In the genomic region with DNA sequence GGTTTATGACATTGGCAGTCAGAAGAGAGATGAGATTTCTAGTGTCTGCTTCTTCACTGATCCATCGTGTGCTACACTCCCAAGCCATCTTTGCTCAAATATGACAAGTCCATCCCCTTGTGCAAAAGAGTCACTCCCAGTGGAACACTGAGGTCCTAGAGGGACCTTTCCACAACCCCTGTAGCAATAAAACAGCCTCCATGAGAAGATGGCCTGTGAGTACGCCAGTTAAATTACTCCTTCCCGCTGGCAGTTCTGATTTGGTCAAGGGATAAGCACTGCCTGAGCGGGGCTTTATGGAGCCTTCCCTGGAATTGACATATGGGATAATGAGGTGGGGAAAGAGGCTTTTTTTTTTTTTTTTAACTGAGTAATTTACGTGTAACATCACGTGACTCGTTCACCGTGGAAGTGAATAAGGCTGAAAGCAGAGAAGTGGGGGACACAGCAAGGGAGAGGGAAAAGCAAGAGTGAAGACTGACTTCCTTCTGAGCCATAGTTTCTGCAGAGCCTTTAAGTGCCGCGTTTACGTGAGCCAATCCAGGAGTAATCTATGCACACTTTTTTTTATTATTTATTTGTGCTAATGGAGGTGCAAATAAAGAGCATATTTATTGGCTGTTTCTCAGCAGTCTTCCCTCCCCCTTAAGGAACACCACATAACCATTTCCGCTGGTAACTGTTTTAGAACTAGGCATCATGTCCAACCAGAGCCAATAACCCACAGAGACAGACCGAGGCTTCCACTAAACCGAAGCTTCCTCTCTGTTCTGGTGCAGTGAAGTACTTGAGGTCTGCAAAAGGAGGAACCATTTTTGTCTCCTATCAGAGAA, we compare ENCODE assay signal across 7 mouse cellular contexts. TPM values are rescaled to one million over a fixed set of nuclear protein-coding genes. Genes with fewer than 3 reads are reported as not detected.
DNase-seq lines count a peak whose midpoint lies in the region; ATAC-seq and TF ChIP-seq lines count a peak whose summit lies in the region.

A gene (minus strand): TSS at position 102 of the 833 bp plus-strand sequence.

- H3K4me1 ChIP-seq in intestine, embryonic 16.5 days (ENCODE audit: control insufficient read depth, insufficient read depth, low read length) = peaks cover 13% of the 10 kb centered on the region
- peaks cover 22% of the 10 kb centered on the region for H3K4me1 ChIP-seq in limb, embryonic 15.5 days
- H3K4me1 ChIP-seq in midbrain, postnatal 0 days (ENCODE audit: insufficient read depth, low read length) = peaks cover 10% of the 10 kb centered on the region; the same call in 1 of the 2 replicates

- no peaks in the 10 kb centered on the region for H3K27me3 ChIP-seq in intestine, embryonic 16.5 days (replicated peaks; ENCODE audit: control insufficient read depth, insufficient read depth, low read length)
- H3K27me3 ChIP-seq in limb, embryonic 15.5 days = no peaks in the 10 kb centered on the region
- H3K27me3 ChIP-seq in midbrain, postnatal 0 days (ENCODE audit: insufficient read depth, low read length) = no peaks in the 10 kb centered on the region

- 5% methylated on average over 14 of the region's 14 CpGs for WGBS in intestine, embryonic 16.5 days
- 2% methylated on average over 14 of the region's 14 CpGs for WGBS in limb, embryonic 15.5 days
- 6% methylated on average over 14 of the region's 14 CpGs for WGBS in midbrain, postnatal 0 days

- no peaks in the 10 kb centered on the region for H3K36me3 ChIP-seq in intestine, embryonic 16.5 days (ENCODE audit: control insufficient read depth, insufficient read depth, low read length)
- no peaks in the 10 kb centered on the region for H3K36me3 ChIP-seq in limb, embryonic 15.5 days
- no peaks in the 10 kb centered on the region for H3K36me3 ChIP-seq in midbrain, postnatal 0 days (ENCODE audit: insufficient read depth, low read length)

- H3K27ac ChIP-seq in intestine, embryonic 16.5 days (ENCODE audit: low read length) = peak within 1 kb of the TSS; percentile 99
- H3K27ac ChIP-seq in limb, embryonic 15.5 days = peak within 1 kb of the TSS; percentile 100
- H3K27ac ChIP-seq in midbrain, postnatal 0 days (ENCODE audit: low read depth, low read length) = peak within 1 kb of the TSS; percentile 87

- peak within 1 kb of the TSS; percentile 87 for H3K9ac ChIP-seq in intestine, embryonic 16.5 days (ENCODE audit: low read depth, low read length)
- peak within 1 kb of the TSS; percentile 87 for H3K9ac ChIP-seq in limb, embryonic 15.5 days
- H3K9ac ChIP-seq in midbrain, postnatal 0 days (replicated peaks; ENCODE audit: low read length, poor library complexity, severe bottlenecking) = peak within 1 kb of the TSS; percentile 85

- H3K9me3 ChIP-seq in intestine, embryonic 16.5 days (ENCODE audit: control insufficient read depth, low read length) = no peaks in the 10 kb centered on the region
- no peaks in the 10 kb centered on the region for H3K9me3 ChIP-seq in limb, embryonic 15.5 days
- no peaks in the 10 kb centered on the region for H3K9me3 ChIP-seq in midbrain, postnatal 0 days (ENCODE audit: low read length)

- H3K4me3 ChIP-seq in intestine, embryonic 16.5 days (ENCODE audit: low read length) = peak within 1 kb of the TSS; percentile 92
- peak within 1 kb of the TSS; percentile 97 for H3K4me3 ChIP-seq in limb, embryonic 15.5 days
- H3K4me3 ChIP-seq in midbrain, postnatal 0 days (ENCODE audit: low read depth, low read length) = peak within 1 kb of the TSS; percentile 96

- peak in 1 of 2 experiments; percentile 29 for DNase-seq in adrenal gland, adult 18-20 months (ENCODE audit: low spot score in 2 of 2)
- DNase-seq in embryo, embryonic 9.5 days (ENCODE audit: extremely low spot score) = peak; percentile 31
- DNase-seq in midbrain, postnatal 0 days (ENCODE audit: low spot score) = peak; percentile 72

- peak; percentile 29 for ATAC-seq in CD4-positive, CD25-positive, alpha-beta regulatory T cell, adult 4 months
- peak; percentile 50 for ATAC-seq in granulocyte monocyte progenitor cell, adult 5-6 weeks (replicated peaks; ENCODE audit: poor library complexity, severe bottlenecking)
- no peak for ATAC-seq in intestine, embryonic 16.5 days
- ATAC-seq in limb, embryonic 15.5 days (ENCODE audit: insufficient number of reproducible peaks, low FRiP score, low TSS enrichment, low read depth) = no peak
- ATAC-seq in midbrain, postnatal 0 days (ENCODE audit: low FRiP score) = peak; percentile 2; the same call in 1 of the 2 replicates

- H3K4me2 ChIP-seq in intestine, embryonic 16.5 days (ENCODE audit: low read depth, low read length) = peak within 1 kb of the TSS; percentile 87
- H3K4me2 ChIP-seq in limb, embryonic 15.5 days = peak within 1 kb of the TSS; percentile 89
- H3K4me2 ChIP-seq in midbrain, postnatal 0 days (ENCODE audit: low read depth, low read length, poor library complexity, severe bottlenecking) = peak within 1 kb of the TSS; percentile 79

- no peak for TF ChIP-seq CTCF in midbrain, postnatal 0 days (IDR thresholded peaks at IDR 0.05)

RNA-seq across cellular contexts. Expression of the gene that starts here (rescaled TPM):
- 10 to 100 TPM; 45.5 to 62.2 TPM for polyA plus RNA-seq in CD4-positive, CD25-positive, alpha-beta regulatory T cell, adult 4 months (2017; shearing (Covaris generic))
- 10 to 100 TPM; 46.3 to 66.8 TPM for total RNA-seq in adrenal gland, adult 18-20 months (2021)
- 40.5 and 41.4 TPM in 2 replicates for total RNA-seq in granulocyte monocyte progenitor cell, adult 5-6 weeks (2014; fragmentation: Nextera tagmentation)
- 71.5 and 76.3 TPM in 2 replicates for total RNA-seq in granulocyte monocyte progenitor cell, adult 5-6 weeks (2017)
- polyA plus RNA-seq in intestine, embryonic 16.5 days (2015; fragmentation: Nextera tagmentation; extraction: Ambion mirVana) = 67.5 and 71.1 TPM in 2 replicates
- polyA plus RNA-seq in limb, embryonic 15.5 days (2015; fragmentation: Nextera tagmentation; extraction: Ambion mirVana) = 179 and 182 TPM in 2 replicates
- total RNA-seq in midbrain, postnatal 0 days (2014; rRNA removed) = 32.9 and 42.0 TPM in 2 replicates
- polyA plus RNA-seq in midbrain, postnatal 0 days (2015; fragmentation: Nextera tagmentation; extraction: Ambion mirVana) = 50.0 and 55.8 TPM in 2 replicates

Comparison
In these comparisons a context has a peak if more than half of its experiments do, and no peak if none do; other contexts are left out.
1. ATAC-seq: peak in CD4-positive, CD25-positive, alpha-beta regulatory T cell, adult 4 months (single experiment), granulocyte monocyte progenitor cell, adult 5-6 weeks (single experiment) and midbrain, postnatal 0 days (single experiment); none in intestine, embryonic 16.5 days (single experiment) and limb, embryonic 15.5 days (single experiment).
2. Peak in every context shown above with its lines, with median percentiles within 50 percentile points of each other: H3K27ac ChIP-seq, H3K4me2 ChIP-seq, H3K4me3 ChIP-seq and H3K9ac ChIP-seq.